Mouse (Mus musculus): Measurements from ENCODE around the gene Rab2b. TPM values are rescaled to one million over a fixed set of nuclear protein-coding genes. Genes with fewer than 3 reads are reported as not detected.

The Rab2b gene
- polyA plus RNA-seq (2012; rRNA removed) = 37.0 and 37.7 TPM in 2 replicates

DNA sequence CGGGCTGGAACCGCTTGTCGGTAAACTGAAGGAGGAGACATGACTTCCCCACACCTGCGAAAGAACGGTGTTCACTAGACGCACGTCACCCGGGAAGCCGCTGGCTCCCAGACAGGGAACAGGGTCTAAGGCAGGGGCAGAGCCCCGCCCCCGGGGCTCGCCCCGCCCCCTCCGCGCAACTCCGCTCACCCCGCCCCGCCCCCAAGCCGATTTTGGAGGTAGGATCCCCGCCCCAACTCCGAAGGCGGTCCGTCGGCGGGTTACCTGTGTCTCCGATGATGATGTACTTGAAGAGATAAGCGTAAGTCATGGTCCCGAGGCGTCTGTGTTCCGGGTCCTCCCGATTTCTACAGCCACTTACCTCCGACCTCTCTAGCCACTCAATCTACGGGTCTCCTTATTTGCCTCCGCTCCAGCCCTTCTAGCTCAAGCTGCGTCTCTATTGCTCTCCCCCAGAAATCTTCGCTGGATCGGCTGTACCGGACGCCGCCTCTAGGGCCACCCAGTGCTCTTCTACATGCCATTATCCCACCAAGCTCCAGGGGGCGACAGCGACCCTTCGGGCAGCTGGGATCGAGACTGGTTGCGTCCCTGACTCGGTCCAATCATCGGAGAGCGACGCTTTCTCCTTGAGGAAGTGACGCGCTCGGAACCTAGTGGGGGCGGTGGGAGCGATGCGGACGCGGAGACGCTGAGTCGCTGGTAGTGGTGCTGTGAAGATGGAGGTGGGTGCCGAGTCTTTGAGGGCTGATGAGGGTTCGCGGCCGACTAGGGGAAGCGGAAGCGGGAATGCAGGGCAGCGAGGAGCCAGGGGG, at the start of gene Rab2b, which contains the start of gene Tox4:
TSS of gene Rab2b (minus strand) at position 614 of the 815 bp plus-strand sequence.
TSS of gene Tox4 (plus strand) at position 215 of the 815 bp plus-strand sequence.
- DNase-seq = peak; percentile 99
- Histone ChIP-seq H3K27ac (ENCODE audit: insufficient read depth, low read length) (peak within 1 kb of the TSS; percentile 32; the same call in 1 of the 2 replicates), H3K4me1 (ENCODE audit: control insufficient read depth, insufficient read depth, low read length) (0 out of 2 replicates have a peak, but pooled peaks cover 3% of the 10 kb centered on the region), H3K27me3 (ENCODE audit: control insufficient read depth, insufficient read depth, low read length) (no peaks in the 10 kb centered on the region), H3K4me3 (replicated peaks; ENCODE audit: insufficient read depth, low read depth, low read length) (peak within 1 kb of the TSS; percentile 97)
- TF ChIP-seq POLR2A (IDR thresholded peaks at IDR 0.05; ENCODE audit: borderline replicate concordance, insufficient read depth, low read length) = peak; percentile 88
- peak; percentile 96 for TF ChIP-seq CTCF (IDR thresholded peaks at IDR 0.05; ENCODE audit: borderline replicate concordance, insufficient read depth, low read depth, low read length)
- under 1% methylated on average over 62 of the region's 66 CpGs for WGBS

- Histone ChIP-seq H3K4me1 (ENCODE audit: control insufficient read depth, insufficient read depth, low read length) (no peaks in the 10 kb centered on the region), H3K4me3 (replicated peaks; ENCODE audit: insufficient read depth, low read depth, low read length) (peak within 1 kb of the TSS; percentile 48), H3K27me3 (ENCODE audit: control insufficient read depth, insufficient read depth, low read length) (no peaks in the 10 kb centered on the region; the same call in 1 of the 2 replicates), H3K27ac (ENCODE audit: insufficient read depth, low read length) (no peak within 1 kb of the TSS)
- WGBS = 3% methylated on average over 26 of the region's 26 CpGs
- DNase-seq = no peak
- TF ChIP-seq POLR2A (IDR thresholded peaks at IDR 0.05; ENCODE audit: borderline replicate concordance, insufficient read depth, low read length) (no peak), CTCF (IDR thresholded peaks at IDR 0.05; ENCODE audit: borderline replicate concordance, insufficient read depth, low read depth, low read length) (no peak)
Measured at GRCm38 (mm10) chr14:52327910-52328812, 48.8 kb upstream of the Rab2b start, which contains the start of gene Sall2. Sall2 (minus strand) TSS chr14:52328762.

DNA sequence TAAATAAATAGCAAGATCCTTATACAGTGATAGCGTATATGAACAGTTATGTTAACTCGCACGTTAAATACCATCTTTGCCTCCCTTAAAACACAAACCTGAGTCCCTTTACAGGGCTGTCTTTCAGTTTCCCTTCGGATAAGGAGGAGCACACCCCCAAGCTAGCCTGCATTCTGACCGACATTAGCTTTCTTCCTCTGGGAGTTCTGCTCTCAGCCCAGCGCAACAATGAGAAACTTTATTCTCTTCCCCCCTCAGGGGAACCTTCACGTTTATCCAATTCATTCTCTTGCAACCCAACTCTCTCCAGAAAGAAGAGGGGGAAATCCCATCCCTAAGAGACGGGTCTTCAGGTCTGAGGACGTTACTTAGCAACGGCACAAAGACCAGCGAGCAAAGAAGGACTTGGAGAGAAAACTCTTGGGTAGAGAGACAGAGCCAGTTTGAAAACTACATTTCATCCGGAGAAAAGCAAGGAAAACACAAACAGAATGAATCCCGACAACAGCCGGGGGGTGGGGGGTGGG, 48.1 kb upstream of the Rab2b start:
- H3K27ac ChIP-seq (ENCODE audit: insufficient read depth, low read length) = no peak overlapping the region
- no peak for TF ChIP-seq CTCF (IDR thresholded peaks at IDR 0.05; ENCODE audit: borderline replicate concordance, insufficient read depth, low read depth, low read length)
- TF ChIP-seq POLR2A (IDR thresholded peaks at IDR 0.05; ENCODE audit: borderline replicate concordance, insufficient read depth, low read length) = no peak
- DNase-seq = no peak
- 4% methylated on average over 14 of the region's 14 CpGs for WGBS
- no peak overlapping the region for H3K4me3 ChIP-seq (replicated peaks; ENCODE audit: insufficient read depth, low read depth, low read length)
- no peaks in the 10 kb centered on the region; the same call in 1 of the 2 replicates for H3K27me3 ChIP-seq (ENCODE audit: control insufficient read depth, insufficient read depth, low read length)
- H3K4me1 ChIP-seq (ENCODE audit: control insufficient read depth, insufficient read depth, low read length) = no peaks in the 10 kb centered on the region

DNA sequence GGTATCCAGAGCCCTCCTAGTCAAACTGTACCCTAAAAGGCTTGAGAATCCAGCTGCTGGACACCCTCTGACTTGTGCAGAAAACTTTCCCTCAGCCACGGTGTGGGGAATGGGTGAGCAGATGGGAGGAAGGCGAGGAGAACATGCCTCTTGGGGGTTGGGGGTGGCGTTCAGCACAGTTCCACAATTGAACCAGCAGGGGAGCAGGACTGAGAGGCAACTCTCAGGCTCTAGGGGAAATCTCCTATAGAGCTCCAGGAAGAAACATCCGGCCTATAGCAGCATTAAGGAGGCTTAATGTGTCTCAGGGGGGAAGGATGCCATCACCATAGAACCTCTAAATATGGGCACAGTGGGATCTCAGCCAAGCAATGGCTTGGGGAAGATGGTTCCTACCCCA, 46.5 kb upstream of the Rab2b start:
- Histone ChIP-seq H3K4me1 (ENCODE audit: control insufficient read depth, insufficient read depth, low read length) (no peaks in the 10 kb centered on the region), H3K27me3 (ENCODE audit: control insufficient read depth, insufficient read depth, low read length) (no peaks in the 10 kb centered on the region; the same call in 1 of the 2 replicates), H3K27ac (ENCODE audit: insufficient read depth, low read length) (no peak overlapping the region), H3K4me3 (replicated peaks; ENCODE audit: insufficient read depth, low read depth, low read length) (no peak overlapping the region)
- WGBS = 16% methylated on average over 4 of the region's 4 CpGs
- TF ChIP-seq CTCF (IDR thresholded peaks at IDR 0.05; ENCODE audit: borderline replicate concordance, insufficient read depth, low read depth, low read length) (no peak), POLR2A (IDR thresholded peaks at IDR 0.05; ENCODE audit: borderline replicate concordance, insufficient read depth, low read length) (no peak)
- DNase-seq = no peak

GRCm38 (mm10) chr14:52319361-52319760, 40.0 kb upstream of the Rab2b start:
- Histone ChIP-seq H3K27me3 (ENCODE audit: control insufficient read depth, insufficient read depth, low read length) (no peaks in the 10 kb centered on the region; the same call in 1 of the 2 replicates), H3K27ac (ENCODE audit: insufficient read depth, low read length) (no peak overlapping the region), H3K4me1 (ENCODE audit: control insufficient read depth, insufficient read depth, low read length) (peaks cover 4% of the 10 kb centered on the region), H3K4me3 (replicated peaks; ENCODE audit: insufficient read depth, low read depth, low read length) (no peak overlapping the region)
- 34% methylated on average over 6 of the region's 6 CpGs for WGBS
- no peak for TF ChIP-seq CTCF (IDR thresholded peaks at IDR 0.05; ENCODE audit: borderline replicate concordance, insufficient read depth, low read depth, low read length)
- TF ChIP-seq POLR2A (IDR thresholded peaks at IDR 0.05; ENCODE audit: borderline replicate concordance, insufficient read depth, low read length) = no peak
- DNase-seq = no peak

DNA sequence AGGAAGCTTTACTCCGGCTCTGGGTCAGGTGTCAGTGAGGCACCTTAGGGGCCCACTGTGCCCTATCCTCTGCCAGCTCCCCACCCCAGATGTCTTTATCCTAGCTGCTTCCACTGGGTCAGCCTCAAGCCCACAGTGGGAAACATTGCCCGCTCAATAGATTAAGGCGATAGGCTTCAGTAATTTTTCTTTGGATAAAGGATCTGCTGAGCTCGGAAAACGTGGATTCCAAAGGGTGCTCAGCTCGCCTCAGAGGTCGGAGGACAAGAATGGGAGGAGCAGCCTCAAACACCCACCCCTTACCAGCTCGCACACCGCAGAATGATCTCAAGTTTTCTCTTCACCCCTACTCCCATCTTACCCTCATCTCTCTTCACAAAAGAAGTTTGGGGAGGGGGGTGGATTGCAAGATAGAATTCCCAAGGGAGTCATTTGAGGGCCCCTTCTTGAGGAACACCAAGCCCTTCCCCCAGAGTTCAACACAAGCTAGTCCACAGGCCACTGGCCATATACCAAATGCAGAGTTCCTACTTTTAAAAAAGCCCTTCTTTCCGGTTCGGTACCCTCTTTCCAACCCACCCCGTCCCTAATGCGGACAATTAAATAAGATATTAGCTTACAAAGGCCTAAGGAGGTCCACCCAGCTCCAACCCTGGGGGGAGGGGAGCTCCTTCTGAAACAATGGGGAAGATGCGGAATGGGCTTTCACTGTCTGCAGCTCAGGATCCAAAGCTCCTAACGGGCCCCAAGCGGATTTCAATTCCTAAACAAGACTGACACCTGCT, 37.3 kb upstream of the Rab2b start:
- Histone ChIP-seq H3K4me3 (replicated peaks; ENCODE audit: insufficient read depth, low read depth, low read length) (peak overlapping the region; percentile 93), H3K27me3 (ENCODE audit: control insufficient read depth, insufficient read depth, low read length) (no peaks in the 10 kb centered on the region), H3K27ac (ENCODE audit: insufficient read depth, low read length) (peak overlapping the region; percentile 85), H3K4me1 (ENCODE audit: control insufficient read depth, insufficient read depth, low read length) (peaks cover 20% of the 10 kb centered on the region)
- WGBS = 14% methylated on average over 16 of the region's 16 CpGs
- TF ChIP-seq CTCF (IDR thresholded peaks at IDR 0.05; ENCODE audit: borderline replicate concordance, insufficient read depth, low read depth, low read length) (no peak), POLR2A (IDR thresholded peaks at IDR 0.05; ENCODE audit: borderline replicate concordance, insufficient read depth, low read length) (no peak)
- DNase-seq = peak in 1 of 2 experiments; percentile 65

Measured in cerebellum, adult 2 months (tissue).